30 mouse cellular contexts compared by ENCODE assay signal in the genomic region with DNA sequence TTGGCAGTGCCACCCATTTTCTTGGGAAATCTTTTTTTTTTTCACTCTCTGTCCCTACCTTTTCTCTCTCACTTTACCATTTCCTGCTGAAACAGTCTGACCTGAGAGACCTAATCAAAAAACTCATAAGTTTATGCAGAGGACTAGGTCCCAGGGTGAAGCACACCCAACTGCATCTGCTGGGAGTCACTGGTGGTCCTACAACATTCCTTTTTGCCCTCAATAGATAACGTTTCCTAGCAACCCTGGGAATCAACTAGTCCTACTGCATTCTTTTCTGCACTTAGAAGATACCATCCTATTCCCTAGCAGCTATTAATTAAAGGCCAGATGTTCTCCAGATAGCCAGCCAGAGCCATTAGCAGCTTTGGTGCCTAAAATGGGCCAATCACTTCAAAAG.
"Had no signal": no experiment of that assay in that cellular context is flagged by ENCODE, and none has a peak within 500 bp of the region (broad histone marks: within the 10 kb centered on the region; RNA-seq: fewer than 3 reads in every experiment).

No protein-coding gene starts in this region.

- H3K27ac ChIP-seq: left cerebral cortex, adult 2 months; limb, embryonic 10.5 days; limb, embryonic 12.5 days; limb, embryonic 13.5 days; limb, embryonic 15.5 days; liver, embryonic 12.5 days; liver, embryonic 13.5 days; liver, embryonic 14.5 days; liver, embryonic 15.5 days; lung, embryonic 15.5 days; macrophage; midbrain, embryonic 10.5 days; midbrain, embryonic 12.5 days; midbrain, embryonic 13.5 days had no signal

- H3K4me1 ChIP-seq: limb, embryonic 10.5 days; limb, embryonic 12.5 days; limb, embryonic 13.5 days; limb, embryonic 15.5 days; liver, embryonic 12.5 days; liver, embryonic 13.5 days; liver, embryonic 15.5 days; lung, embryonic 15.5 days; megakaryocyte, embryonic 14.5 days; midbrain, embryonic 10.5 days; midbrain, embryonic 12.5 days; midbrain, embryonic 13.5 days had no signal

- DNase-seq: layer of hippocampus, postnatal 36 days; left cerebral cortex, postnatal 4 days; liver; liver, embryonic 13.5 days; liver, postnatal 0 days; lung, adult 18-20 months; lung, adult 2 months; lung, postnatal 10 days; lung, postnatal 36 days; lung, postnatal 4 days; midbrain, embryonic 14.5 days had no signal

- ATAC-seq: liver, embryonic 12.5 days; liver, postnatal 0 days; lung, postnatal 0 days; midbrain, embryonic 13.5 days; midbrain, embryonic 16.5 days had no signal

- H3K9me3 ChIP-seq: limb, embryonic 10.5 days; liver, embryonic 12.5 days; liver, embryonic 13.5 days; liver, embryonic 15.5 days; lung, embryonic 15.5 days; midbrain, embryonic 12.5 days; midbrain, embryonic 13.5 days had no signal

- H3K4me3 ChIP-seq: left cerebral cortex, adult 2 months; limb, embryonic 10.5 days; limb, embryonic 12.5 days; limb, embryonic 13.5 days; limb, embryonic 15.5 days; liver, embryonic 12.5 days; liver, embryonic 13.5 days; liver, embryonic 15.5 days; lung, embryonic 15.5 days; megakaryocyte, embryonic 14.5 days; midbrain, embryonic 10.5 days; midbrain, embryonic 12.5 days; midbrain, embryonic 13.5 days; myocyte had no signal

- H3K36me3 ChIP-seq: limb, embryonic 10.5 days; limb, embryonic 12.5 days; limb, embryonic 13.5 days; limb, embryonic 15.5 days; liver, embryonic 12.5 days; liver, embryonic 13.5 days; liver, embryonic 15.5 days; lung, embryonic 15.5 days; midbrain, embryonic 10.5 days; midbrain, embryonic 12.5 days; midbrain, embryonic 13.5 days had no signal

- H3K4me2 ChIP-seq: limb, embryonic 12.5 days; limb, embryonic 13.5 days; limb, embryonic 15.5 days; liver, embryonic 11.5 days; liver, embryonic 12.5 days; liver, embryonic 13.5 days; liver, embryonic 15.5 days; lung, embryonic 15.5 days; midbrain, embryonic 11.5 days; midbrain, embryonic 12.5 days; midbrain, embryonic 13.5 days had no signal

- H3K9ac ChIP-seq: limb, embryonic 12.5 days; limb, embryonic 13.5 days; limb, embryonic 15.5 days; liver, embryonic 12.5 days; liver, embryonic 13.5 days; liver, embryonic 14.5 days; liver, embryonic 15.5 days; liver, postnatal 0 days; lung, embryonic 15.5 days; midbrain, embryonic 12.5 days; midbrain, embryonic 13.5 days had no signal

- H3K27me3 ChIP-seq: limb, embryonic 12.5 days; limb, embryonic 13.5 days; limb, embryonic 15.5 days; liver, embryonic 12.5 days; liver, embryonic 13.5 days; liver, embryonic 15.5 days; lung, embryonic 15.5 days; megakaryocyte, embryonic 14.5 days had no signal
